Mouse (Mus musculus): ENCODE results near the gene Sspn. TPM values are rescaled to one million over a fixed set of nuclear protein-coding genes. Genes with fewer than 3 reads are reported as not detected.

Sspn gene
- polyA plus RNA-seq, 1 experiment, result 34.5 TPM

DNA sequence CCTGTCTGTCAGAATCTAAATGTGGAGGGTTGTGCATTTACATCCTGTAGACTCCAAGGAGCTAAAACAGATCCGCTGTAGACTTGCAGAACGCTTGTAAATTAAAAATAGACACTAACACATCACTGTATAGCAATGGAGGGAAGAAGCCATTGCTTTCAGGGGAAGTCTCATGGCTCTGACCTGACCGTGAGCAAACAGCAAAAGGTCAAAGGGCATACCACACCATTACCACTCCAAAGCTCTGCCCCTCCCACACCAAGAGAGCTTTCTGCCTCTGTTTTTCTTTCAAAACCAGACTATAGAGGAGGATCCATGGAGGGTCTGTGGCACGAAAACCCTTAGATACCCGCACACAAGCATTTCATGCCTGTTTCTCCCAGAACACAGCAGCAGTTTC lies 41.9 kb downstream of the Sspn start:
- no peak for DNase-seq (ENCODE audit: low spot score)

DNA sequence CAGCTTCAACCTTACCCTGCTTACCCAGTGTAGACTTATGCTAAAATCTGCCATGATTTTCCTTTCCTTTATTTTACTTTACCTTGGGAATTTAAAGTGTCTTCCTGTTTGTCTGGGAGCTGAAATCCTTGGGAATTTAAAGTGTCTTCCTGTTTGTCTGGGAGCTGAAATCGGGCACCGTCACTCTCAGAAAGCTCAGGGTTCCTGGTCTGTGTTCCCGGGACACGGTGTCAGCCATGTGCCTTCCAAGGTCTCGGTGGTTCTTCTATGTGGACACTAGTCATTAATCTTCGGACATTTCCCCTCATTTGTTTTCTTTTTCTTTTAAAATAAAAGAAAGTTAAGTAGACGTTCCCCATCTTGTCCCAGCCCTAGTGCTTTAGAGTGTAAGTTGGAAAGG lies 43.3 kb downstream of the Sspn start:
- no peak for DNase-seq (ENCODE audit: low spot score)

DNA sequence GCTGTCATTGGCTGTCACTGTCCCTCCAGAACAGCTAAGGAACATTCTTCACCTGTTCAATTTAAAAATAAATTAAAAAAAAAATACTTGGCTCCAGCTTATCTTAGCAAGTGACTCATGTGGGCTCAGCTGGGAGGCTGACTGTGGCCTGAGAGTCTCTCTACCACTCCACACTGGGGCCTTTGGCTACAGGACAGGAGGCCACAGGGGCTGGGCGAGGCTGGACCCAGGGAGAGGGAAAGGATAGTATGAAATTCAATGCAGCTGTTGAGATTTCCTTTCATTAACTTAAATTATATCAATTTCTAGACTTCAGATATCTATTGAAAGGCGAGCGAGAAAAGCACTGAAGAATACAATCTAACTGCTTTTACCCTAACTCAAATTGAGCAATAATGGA lies 45.9 kb downstream of the Sspn start:
- no peak for DNase-seq (ENCODE audit: low spot score)

DNA sequence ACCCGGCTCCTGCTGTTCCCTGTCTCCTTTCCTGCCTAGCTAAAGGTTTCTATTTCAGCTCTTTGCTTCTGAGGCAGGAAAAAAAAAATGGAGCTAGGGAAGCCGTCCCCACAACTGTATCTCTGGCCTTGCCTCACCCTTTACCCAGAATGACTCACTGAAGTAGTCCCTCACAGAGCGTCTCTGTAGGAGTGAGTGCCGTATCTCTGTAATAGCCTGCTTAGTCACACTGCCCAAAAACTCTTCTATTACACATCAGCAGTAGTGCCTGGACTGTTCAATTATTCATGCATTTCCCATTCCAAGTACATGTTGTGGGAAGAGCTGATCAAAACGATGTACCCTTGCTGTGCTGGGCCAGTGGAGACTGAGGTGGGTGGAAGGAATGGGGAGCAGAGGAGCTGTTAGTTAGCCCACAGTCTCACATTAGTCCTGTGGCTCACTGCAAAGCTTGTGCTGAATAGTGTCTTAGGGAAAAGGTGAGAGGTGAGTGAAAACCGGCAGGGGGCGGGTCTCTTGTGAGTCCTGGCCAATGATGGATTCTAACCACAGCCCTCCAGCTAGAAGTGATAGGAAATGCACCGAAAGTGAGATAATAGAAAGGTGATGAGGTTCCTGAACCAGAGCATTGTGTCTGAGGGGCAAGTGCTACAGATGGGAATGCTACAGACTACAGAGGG lies 46.5 kb downstream of the Sspn start:
- no peak for DNase-seq (ENCODE audit: low spot score)

DNA sequence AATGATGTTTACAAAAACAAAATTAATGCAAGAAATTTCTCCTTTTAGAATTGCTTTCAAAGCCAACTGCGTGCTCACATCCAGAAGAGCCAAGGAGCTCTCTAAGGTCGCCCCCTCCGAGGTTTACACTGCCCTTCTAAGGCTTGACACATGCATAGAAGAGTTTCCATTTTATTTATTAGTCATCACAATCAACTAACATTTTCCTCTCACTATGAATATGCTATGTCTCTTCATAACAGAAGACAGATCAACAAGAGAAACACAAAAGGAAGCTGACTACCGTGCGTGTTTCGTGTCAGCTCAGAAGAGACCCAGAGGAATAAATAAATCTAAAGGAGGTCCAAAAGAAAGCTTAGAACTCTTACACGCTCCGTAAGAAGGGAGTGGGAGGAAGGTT lies 49.6 kb downstream of the Sspn start:
- no peak for DNase-seq (ENCODE audit: low spot score)

DNA sequence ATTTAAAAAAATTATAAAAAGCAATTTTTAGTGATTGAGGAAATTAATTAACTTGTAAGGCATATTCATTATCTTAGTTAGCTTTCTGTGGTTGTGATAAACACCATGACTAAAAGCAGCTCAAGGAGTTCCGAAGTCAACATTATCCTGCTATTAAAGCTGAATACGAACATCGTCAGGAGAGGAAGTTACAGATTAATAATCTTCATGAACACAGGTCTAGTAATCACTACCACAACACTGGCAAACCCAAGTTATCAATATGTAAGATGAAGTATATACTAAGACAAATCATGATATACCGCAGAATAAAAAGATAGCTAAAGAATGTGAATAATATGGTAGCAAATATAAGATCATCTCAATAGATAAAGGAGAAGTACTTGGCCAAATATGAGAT lies 50.9 kb downstream of the Sspn start:
- no peak for DNase-seq (ENCODE audit: low spot score)

DNA sequence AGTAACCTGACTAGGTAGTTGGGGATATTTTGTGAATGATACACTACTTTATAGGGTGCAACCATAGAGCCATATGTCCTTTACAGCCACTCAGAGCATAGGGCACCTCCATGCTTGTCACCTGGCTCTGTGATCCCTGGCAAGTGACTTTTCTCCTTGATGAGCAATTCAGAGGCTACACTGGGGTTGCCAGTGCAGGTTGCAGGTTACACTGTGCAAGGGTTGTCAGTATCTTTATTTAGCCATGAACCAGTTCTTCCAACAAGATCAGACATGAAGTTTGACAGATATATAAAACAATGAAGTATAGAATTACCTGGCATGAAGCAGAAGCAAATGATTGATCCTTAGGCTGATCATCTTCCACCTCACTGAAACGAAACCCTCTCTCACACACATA lies 59.1 kb downstream of the Sspn start:
- no peak for DNase-seq (ENCODE audit: low spot score)

DNA sequence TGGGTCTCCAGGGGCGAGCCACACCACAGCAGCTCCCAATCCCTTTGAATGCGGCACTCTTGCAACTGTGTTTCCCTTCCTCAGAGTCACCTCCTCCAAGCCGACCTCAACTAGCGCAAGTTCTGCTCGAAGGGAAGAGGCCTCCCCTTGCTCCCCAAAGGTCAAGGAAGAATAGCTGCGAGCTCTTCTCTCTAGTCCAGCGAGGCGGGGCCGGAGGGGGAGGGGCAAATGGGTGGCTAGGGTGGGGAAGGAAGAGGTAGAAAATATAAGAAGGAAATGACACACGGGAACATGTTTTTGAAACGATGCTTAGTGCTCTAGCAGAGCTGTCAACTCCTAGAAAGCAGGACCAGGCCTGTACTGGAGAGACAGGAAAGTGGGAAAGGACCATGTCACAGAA lies 61.1 kb downstream of the Sspn start:
- no peak for DNase-seq (ENCODE audit: low spot score)

DNA sequence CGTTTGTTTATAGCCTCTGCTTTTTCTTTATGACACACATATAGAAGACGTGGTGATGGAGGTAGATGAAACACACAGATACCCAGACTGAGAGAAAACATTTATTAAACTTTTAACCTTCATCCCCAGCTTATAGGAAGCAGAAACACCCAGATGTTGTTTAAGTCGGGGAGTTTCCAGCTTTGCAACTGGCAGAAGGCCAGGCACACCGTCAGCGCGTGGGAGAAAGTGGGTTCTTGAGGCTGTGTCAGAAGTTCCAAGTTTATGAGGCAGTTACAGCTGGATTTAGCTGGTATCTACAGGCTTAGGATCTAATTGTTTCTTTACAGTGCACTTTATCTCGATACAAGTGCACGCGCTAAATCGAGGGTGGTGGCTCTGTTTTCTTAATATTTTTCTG lies 61.5 kb downstream of the Sspn start:
- no peak for DNase-seq (ENCODE audit: low spot score)

DNA sequence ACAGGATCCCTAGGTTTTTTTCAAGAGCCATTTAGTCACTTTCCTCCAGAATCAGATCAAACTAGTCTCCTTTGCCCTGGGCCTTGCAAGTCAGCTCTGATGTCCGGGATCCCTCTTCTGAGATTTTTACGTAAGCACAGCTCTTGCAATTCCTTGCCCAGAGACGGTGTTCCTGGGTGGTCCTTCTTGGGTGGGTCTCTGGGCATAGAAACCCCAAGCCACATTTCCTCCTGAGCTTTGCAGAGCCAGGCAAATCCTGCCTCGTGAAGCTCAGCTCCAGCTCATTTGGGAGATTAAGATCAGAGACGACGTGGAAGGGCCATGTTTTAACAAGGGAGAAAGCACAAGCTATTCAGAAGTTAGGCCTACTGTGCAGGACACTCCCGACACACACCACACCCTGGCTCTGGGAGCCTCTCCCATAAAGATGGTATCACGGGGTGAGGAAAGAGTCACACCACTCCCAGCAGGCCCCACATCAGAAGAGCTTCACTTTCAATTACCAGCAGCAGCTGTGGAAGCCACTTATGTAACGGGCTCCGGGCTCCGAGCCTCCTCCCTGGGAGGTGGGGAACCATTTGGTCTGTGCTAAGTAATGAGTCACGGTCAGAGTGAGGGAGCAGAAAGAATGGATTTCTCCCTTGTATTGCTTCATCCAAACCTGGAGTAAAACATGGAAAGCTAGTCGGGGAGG lies 67.0 kb downstream of the Sspn start:
- peak; percentile 44 for DNase-seq (ENCODE audit: low spot score)

DNA sequence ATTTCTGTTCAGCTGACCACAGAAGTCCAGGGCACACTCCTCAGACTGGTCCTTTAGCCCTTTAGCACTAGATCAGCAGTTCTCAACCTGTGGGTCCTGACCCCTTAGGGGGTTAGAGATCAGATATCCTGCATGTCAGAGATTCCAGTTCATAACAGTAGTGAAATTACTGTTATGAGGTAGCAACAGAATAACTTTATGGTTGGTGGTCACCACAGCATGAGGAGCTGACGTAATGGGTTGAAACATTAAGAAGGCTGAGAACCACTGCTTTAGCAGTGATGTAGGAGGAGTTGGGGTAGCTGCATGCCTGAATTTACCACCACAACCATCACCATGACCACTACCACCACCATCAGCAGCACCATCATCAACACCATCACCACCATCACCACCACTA lies 69.3 kb downstream of the Sspn start:
- no peak for DNase-seq (ENCODE audit: low spot score)

DNA sequence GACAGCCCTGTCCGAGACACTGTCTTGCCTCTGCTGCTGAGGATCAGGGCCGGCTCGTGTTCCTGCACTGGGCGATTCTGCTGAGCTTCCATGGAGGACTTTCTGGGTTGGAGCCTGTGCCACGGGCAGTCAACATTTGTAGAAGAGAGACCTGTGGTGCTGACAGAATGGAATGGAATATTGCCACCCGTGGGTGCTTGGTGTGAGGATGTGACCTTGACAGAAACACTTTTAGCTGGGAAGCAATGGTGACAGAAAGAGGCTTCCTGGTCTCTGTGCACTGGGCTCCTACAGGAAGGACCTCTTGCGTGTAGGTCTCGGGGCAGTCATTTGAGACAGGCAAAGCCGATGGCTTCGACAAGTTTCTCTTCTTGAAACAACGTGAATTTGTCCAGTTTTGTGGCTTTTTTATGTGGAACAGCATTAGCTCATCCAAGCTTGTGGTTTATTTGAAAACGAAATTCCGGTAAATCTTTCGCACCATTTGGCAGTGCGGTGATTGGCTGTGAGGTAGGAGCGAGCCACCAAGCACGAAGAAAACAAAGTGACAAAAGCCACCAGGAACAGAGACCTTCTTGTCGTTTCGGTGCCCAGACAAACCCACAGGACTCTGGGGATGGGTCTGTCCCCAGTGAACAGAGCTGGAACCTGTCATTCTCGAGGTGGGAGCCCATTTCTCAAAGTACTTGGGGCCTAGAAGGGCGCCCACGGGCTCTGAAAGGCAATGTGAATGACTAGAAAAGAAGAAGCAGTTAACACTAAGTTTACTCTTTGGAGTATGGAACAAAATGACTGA lies 70.2 kb downstream of the Sspn start:
- no peak for DNase-seq (ENCODE audit: low spot score)

DNA sequence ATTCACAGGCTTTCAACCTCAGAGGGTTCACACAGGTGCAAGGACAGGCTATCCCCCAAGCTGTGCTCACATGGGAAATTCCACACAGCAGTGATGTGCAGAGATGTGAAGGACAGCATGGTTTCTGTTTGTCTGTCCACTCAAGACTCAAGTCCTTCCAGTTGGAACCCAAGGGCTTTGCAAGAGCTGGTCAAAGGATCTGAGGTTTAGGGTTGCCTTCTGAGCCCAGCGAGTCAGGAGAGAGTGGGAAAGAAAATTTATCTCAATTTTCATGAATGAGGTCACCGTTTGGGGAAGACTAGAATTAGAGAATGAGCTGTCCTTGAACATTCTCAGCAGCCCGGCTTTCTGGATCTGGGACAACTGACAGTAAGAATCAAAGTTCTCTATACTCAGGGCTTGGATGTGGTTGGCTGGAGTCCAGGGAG lies 72.7 kb downstream of the Sspn start:
- no peak for DNase-seq (ENCODE audit: low spot score)

DNA sequence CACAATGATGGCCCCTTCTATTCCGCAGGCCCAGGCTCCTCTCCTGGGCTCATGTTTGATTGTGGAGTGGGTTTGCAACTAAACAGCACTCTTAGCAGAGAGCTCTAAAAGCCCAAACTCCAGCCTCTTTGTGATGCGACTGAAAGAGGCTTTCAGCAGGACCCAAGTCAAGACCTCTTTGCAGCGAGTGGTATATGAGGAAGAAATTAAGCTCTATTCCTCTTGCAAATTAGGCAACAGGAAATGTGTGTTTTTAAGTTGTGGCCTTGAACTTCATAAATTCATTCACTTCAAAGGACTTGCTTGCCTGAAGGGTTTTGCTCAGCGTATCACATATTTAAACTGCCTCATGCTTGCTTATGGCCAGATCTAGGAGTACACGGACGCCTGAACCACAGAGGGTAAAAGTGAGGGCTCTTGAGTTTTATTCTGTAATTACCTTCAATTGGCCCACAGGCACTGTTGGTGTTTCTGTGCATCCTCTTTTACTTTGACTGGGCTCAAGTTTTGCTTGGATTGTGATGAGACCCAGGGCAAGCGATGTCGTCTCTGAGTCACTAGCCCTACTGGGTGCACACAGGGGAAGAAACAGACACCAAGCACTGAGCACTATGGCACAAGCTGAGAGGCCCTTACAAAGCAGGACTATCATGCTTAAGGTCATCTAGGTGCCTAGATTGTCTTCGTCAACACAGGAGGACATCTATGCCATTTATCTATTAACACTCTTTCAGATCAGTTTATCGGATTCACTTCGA lies 73.9 kb downstream of the Sspn start:
- no peak for DNase-seq (ENCODE audit: low spot score)

DNA sequence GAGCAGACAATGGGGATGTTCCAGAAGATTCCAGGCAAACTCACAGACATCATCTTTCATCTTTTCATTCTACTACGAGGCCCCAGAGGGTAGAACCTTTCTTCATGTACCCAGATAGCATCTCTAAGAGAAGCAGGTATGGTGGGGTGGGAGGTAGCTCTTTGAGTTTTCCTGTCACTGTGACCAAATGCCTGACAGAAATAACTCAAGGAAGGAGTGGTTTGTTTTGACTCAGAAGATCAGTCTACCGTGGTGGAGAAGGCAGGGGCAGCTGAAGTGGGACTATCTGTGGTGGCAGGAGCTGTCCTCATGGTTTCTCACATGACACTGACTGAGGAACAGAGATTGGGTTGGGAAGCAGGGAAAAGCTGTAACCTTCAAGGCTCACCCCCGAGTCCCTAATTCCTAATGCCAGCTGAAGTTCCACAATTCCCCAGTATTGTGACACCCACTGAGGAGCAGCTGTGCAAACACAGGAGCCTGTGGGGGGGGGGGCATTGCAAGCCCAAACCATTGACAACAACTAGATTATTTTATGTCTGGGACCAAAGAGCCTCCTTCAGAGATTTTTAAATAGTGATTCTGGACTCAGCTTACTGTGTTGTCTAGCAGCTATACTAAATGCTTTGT lies 74.6 kb downstream of the Sspn start:
- no peak for DNase-seq (ENCODE audit: low spot score)

DNA sequence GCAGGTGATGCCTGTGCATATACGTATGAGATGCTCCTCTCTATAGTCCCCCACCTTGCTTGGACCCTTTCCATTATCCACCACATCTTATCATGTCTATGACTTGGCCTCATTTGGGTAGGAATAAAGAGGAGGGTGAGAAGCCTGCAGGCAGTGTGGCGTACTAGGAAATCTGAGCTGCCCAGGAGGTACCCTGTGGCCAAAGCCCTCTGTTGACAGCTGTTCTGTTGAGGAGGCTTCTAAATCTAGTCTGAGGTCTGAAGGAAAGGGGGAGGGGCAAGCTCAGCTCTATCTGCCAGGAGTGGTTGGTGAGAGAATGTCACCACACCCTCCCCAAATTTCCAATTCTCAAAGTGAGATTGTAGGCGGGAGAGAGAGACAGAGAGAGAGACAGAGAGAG lies 75.3 kb downstream of the Sspn start:
- no peak for DNase-seq (ENCODE audit: low spot score)

DNA sequence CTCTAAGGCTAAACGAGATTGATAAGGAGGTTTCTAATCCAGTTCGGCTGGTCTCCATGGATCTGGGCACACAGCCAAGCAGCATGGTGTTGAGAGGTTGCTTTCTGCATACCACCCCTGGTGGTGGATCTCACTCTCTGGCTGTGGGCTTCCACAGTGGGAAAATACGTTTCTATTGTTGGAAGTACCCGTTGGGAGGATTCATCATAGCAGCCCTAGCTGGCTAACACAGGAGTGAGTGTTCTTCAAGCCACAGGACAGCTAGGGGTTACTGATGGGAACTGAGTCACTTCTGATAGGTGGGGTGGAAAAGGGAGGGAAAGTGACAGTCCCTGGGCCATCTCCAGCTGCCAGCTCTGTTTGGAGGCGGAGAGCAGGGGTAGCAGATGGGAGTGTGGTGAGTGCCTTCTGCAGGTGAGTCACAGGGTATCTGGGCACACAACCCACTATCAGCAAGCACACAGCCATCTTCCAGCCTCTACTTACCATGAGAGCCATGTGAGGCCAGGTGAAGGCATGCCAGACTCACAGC lies 77.1 kb downstream of the Sspn start:
- no peak for DNase-seq (ENCODE audit: low spot score)

DNA sequence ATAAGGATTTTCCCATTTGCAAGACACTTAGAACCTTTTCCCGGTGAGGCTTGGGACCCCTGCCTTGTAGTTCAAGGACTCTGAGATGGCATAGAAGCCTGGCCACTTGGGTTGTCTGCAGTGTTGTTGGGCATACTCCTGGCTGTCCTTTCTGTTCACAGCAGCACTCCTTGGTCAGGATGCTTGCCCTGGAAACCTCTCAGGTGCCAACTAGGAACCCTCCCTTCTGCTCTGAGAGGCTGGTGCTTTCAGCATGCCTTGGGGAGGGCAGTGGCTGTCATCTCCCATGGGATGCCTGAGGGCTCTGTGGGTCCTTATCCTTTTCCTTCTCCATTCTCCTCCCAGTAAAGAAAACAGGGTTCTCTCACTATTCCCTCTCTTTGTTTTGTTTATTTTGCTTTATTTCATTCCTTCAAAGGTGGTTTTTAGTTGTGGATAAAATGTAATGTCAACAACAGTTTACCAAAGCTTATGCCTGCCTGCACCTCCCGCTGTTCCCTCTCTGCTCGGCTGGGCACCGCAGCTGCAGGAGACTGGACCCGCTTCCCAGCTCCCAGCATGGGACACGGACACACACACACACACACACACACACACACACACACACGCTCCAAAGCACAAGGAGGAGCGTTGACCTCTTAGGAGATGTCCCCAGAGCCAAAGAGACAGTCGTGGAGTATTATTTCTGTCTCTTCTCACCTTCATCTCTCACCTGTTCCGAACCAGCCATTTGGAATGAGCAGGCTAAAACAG lies 77.9 kb downstream of the Sspn start:
- no peak for DNase-seq (ENCODE audit: low spot score)

DNA sequence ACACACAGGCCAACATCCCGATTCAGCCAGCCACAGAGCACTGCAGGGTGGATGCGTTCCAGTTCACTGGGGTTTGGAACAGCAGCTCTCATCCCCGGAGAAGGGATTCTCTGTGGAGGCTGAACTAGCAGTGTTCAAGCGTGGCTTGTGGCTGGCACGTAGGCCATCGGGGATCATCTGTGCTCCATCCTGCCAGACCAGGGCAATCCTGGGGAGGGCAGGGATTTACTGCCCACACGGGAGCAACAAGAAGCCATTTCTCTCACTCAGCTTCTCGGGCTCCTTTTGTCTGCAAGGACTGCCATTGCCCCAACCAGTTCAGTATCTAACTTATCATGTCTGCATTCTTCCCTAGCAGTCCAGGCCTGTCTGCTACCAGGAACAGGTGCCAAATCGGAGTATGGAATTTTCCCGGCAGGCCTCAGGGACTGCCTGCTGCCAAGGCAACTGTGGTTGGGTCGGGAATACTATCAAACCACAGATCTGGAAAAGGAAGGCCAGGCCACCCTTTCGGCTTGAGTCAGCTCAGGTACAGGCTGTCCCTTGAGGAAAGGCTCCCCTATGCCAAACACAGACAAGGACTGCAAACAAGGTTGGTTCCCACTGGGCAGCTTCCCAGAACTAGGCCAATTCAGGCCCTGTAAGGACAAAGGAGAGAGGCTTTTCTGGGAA lies 78.8 kb downstream of the Sspn start:
- DNase-seq (ENCODE audit: low spot score), result no peak

DNA sequence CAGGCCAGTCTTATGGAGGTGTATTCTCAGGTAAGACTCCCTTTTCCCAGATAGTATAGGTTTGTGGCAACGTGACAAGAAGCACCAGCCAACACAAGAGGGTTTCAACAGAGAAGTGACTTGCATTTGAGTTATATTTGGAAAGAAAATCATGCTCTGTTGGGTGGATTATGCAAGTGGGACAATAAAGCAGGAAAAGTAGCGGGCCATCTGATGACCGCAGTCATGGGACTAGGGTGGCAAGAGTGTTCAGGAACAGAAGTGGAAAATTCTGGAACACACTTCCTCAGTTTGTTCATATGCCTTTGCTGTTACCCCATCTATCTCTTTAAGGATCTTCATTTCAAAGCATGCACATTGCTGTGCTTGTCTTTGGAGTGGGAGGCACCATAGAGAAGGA lies 82.9 kb downstream of the Sspn start:
- no peak for DNase-seq (ENCODE audit: low spot score)

Data from urinary bladder, adult 2 months (tissue).